Comparison of ENCODE assay signal across 9 mouse cellular contexts in the genomic region with DNA sequence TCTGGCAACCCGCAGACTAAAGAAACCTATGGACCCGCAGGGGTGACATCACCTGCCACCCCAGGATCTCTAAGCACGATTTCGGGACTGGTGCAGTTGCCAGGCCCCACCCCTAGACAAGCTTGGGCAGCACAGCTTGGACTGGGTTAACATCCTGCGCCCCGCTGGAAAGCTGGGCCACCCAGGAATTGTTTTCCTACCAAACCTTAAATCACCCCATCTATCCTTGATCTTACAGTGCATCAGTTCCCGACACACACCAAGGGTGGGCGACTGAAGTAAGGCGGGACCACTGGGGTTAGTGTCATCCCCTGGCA. TPM values are rescaled to one million over a fixed set of nuclear protein-coding genes. Genes with fewer than 3 reads are reported as not detected.
A peak's percentile ranks its signal among the peaks of the same experiment; 100 is the strongest.
DNase-seq lines count a peak whose midpoint lies in the region; ATAC-seq and TF ChIP-seq lines count a peak whose summit lies in the region.
"Had no signal": no experiment of that assay in that cellular context is flagged by ENCODE, and none has a peak within 500 bp of the region (broad histone marks: within the 10 kb centered on the region; RNA-seq: fewer than 3 reads in every experiment).

No protein-coding gene starts in this region.

- TF ChIP-seq POLR2A in small intestine, adult 2 months (IDR thresholded peaks at IDR 0.05; ENCODE audit: low read depth, low read length) = no peak

- no peak for TF ChIP-seq EP300 in lung, postnatal 0 days (IDR thresholded peaks at IDR 0.05)

- DNase-seq in adrenal gland, adult 2 months = peak; percentile 45
- no peak for DNase-seq in adrenal gland, postnatal 4 days (ENCODE audit: low spot score in 2 of 2)
- no peak for DNase-seq in lung, postnatal 0 days (ENCODE audit: low spot score)
- no peak for DNase-seq in lung, postnatal 4 days
- DNase-seq in limb, embryonic 11.5 days (ENCODE audit: low spot score) = no peak
- DNase-seq in Muller cell, postnatal 12 days (ENCODE audit: inconsistent ontology term) = no peak
- DNase-seq in cerebellum, postnatal 4 days (ENCODE audit: low spot score in 2 of 2) = no peak

- H3K9ac ChIP-seq in lung, postnatal 0 days (replicated peaks; ENCODE audit: low read depth) = no peak overlapping the region
- H3K9ac ChIP-seq in limb, embryonic 11.5 days (ENCODE audit: low read length) = peak overlapping the region; percentile 88

- no peak overlapping the region for H3K27ac ChIP-seq in lung, postnatal 0 days (ENCODE audit: low read length)
- H3K27ac ChIP-seq in limb, embryonic 11.5 days (replicated peaks; ENCODE audit: low read depth, low read length) = no peak overlapping the region; the same call in 1 of the 2 replicates
- H3K27ac ChIP-seq in small intestine, adult 2 months (ENCODE audit: insufficient read depth, low read depth, low read length) = no peak overlapping the region

- peak overlapping the region; percentile 88 for H3K4me2 ChIP-seq in lung, postnatal 0 days (replicated peaks; ENCODE audit: low read depth, low read length)
- H3K4me2 ChIP-seq in limb, embryonic 11.5 days (ENCODE audit: low read depth, severe bottlenecking) = peak overlapping the region; percentile 92

- 7% methylated on average over 9 of the region's 9 CpGs for WGBS in lung, postnatal 0 days
- 3% methylated on average over 9 of the region's 9 CpGs for WGBS in limb, embryonic 11.5 days
- WGBS in small intestine, adult 2 months = 17% methylated on average over 9 of the region's 9 CpGs

- peak overlapping the region; percentile 41 for H3K4me3 ChIP-seq in lung, postnatal 0 days (ENCODE audit: low read depth, low read length)
- peak overlapping the region; percentile 82 for H3K4me3 ChIP-seq in limb, embryonic 11.5 days (ENCODE audit: low read depth, low read length)
- peak overlapping the region; percentile 51 for H3K4me3 ChIP-seq in small intestine, adult 2 months (ENCODE audit: low read depth, low read length)

- TF ChIP-seq CTCF in lung, postnatal 0 days (IDR thresholded peaks at IDR 0.05) = no peak
- TF ChIP-seq CTCF in small intestine, adult 2 months (IDR thresholded peaks at IDR 0.05; ENCODE audit: extremely low read depth, insufficient read length, insufficient replicate concordance, low read depth, low read length) = no peak

- H3K9me3 ChIP-seq in lung, postnatal 0 days (ENCODE audit: low read length) = no peaks in the 10 kb centered on the region; the same call in 1 of the 2 replicates
- no peaks in the 10 kb centered on the region for H3K9me3 ChIP-seq in limb, embryonic 11.5 days (ENCODE audit: control insufficient read depth, low read length)

- 0 out of 2 replicates have a peak, but pooled peaks cover 3% of the 10 kb centered on the region for H3K4me1 ChIP-seq in lung, postnatal 0 days (ENCODE audit: insufficient read depth, low read depth, low read length)
- H3K4me1 ChIP-seq in limb, embryonic 11.5 days (ENCODE audit: control insufficient read depth, insufficient read depth, low read length) = peaks cover 32% of the 10 kb centered on the region
- peaks cover 11% of the 10 kb centered on the region for H3K4me1 ChIP-seq in small intestine, adult 2 months (ENCODE audit: control insufficient read depth, insufficient read depth, insufficient read length, low read length)

- H3K27me3 ChIP-seq in lung, postnatal 0 days (replicated peaks; ENCODE audit: insufficient read depth, low read length) = peaks cover 12% of the 10 kb centered on the region; the same call in 1 of the 2 replicates
- H3K27me3 ChIP-seq in limb, embryonic 11.5 days (ENCODE audit: control insufficient read depth, insufficient read depth, low read length) = no peaks in the 10 kb centered on the region
- peaks cover 11% of the 10 kb centered on the region for H3K27me3 ChIP-seq in small intestine, adult 2 months (ENCODE audit: control insufficient read depth, insufficient read depth, low read length)

- ATAC-seq in lung, postnatal 0 days = no peak; the same call in 1 of the 2 replicates
- ATAC-seq in limb, embryonic 11.5 days (ENCODE audit: insufficient number of reproducible peaks, low FRiP score, low TSS enrichment, low read depth) = no peak
- ATAC-seq: inflammation-experienced regulatory T-cells, adult 6 months had no signal

- H3K36me3 ChIP-seq in lung, postnatal 0 days (ENCODE audit: insufficient read depth, low read length) = no peaks in the 10 kb centered on the region
- H3K36me3 ChIP-seq in limb, embryonic 11.5 days (ENCODE audit: control insufficient read depth, insufficient read depth, low read length) = no peaks in the 10 kb centered on the region
- H3K36me3 ChIP-seq in small intestine, adult 2 months (ENCODE audit: control insufficient read depth, insufficient read depth, low read length) = no peaks in the 10 kb centered on the region

RNA-seq across cellular contexts. Expression of a gene that starts 50.5 kb away (rescaled TPM):
- 10 to 100 TPM; 46.2 to 76.2 TPM for total RNA-seq in adrenal gland, adult 2 months (2021)
- 47.7 and 49.6 TPM in 2 replicates for polyA plus RNA-seq in adrenal gland, adult 2 months (2012; rRNA removed)
- total RNA-seq in adrenal gland, postnatal 4 days (2021) = 10 to 100 TPM; 64.2 to 68.9 TPM
- polyA plus RNA-seq in lung, postnatal 0 days (2015; fragmentation: Nextera tagmentation; extraction: Ambion mirVana) = 16.6 and 17.2 TPM in 2 replicates
- 45.2 and 50.1 TPM in 2 replicates for polyA plus RNA-seq in limb, embryonic 11.5 days (2014; fragmentation: Nextera tagmentation; extraction: Ambion mirVana)
- polyA plus RNA-seq in small intestine, adult 2 months (2012; rRNA removed) = 74.2 and 161 TPM in 2 replicates
